ENCODE assay signal across 27 mouse cellular contexts in genomic region chr3:123972367-123972766, GRCm38 (mm10).
DNase-seq lines count a peak whose midpoint lies in the region; TF ChIP-seq lines count a peak whose summit lies in the region.
"Had no signal": no experiment of that assay in that cellular context is flagged by ENCODE, and none has a peak within 500 bp of the region (broad histone marks: within the 10 kb centered on the region; RNA-seq: fewer than 3 reads in every experiment).

No protein-coding gene starts in this region.

- intact Hi-C loops in left cerebral cortex, postnatal 36 days (cut with DNase I): no loop called here

- H3K4me3 ChIP-seq in ES-E14 (ENCODE audit: insufficient read depth in 1 of 2, low read depth in 1 of 2, low read length in 2 of 2, poor library complexity in 1 of 2, severe bottlenecking in 1 of 2): no peak overlapping the region
- no peak overlapping the region for H3K4me3 ChIP-seq in embryonic facial prominence, embryonic 10.5 days
- H3K4me3 ChIP-seq: embryonic facial prominence, embryonic 13.5 days; erythroblast, embryonic 14.5 days; forebrain, embryonic 12.5 days; forebrain, embryonic 15.5 days; heart, adult 2 months; heart, embryonic 10.5 days; heart, embryonic 13.5 days; hindbrain, embryonic 12.5 days; intestine, embryonic 15.5 days had no signal

- no peaks in the 10 kb centered on the region for H3K27me3 ChIP-seq in embryonic facial prominence, embryonic 10.5 days (replicated peaks; ENCODE audit: low read depth, poor library complexity, severe bottlenecking)
- H3K27me3 ChIP-seq: embryonic facial prominence, embryonic 13.5 days; forebrain, embryonic 12.5 days; forebrain, embryonic 15.5 days; heart, embryonic 13.5 days; hindbrain, embryonic 12.5 days; intestine, embryonic 15.5 days; Patski had no signal

- H3K36me3 ChIP-seq in ES-E14 (ENCODE audit: control insufficient read depth, insufficient read depth, low read length, poor library complexity, severe bottlenecking): no peaks in the 10 kb centered on the region
- no peaks in the 10 kb centered on the region for H3K36me3 ChIP-seq in embryonic facial prominence, embryonic 10.5 days (replicated peaks)
- H3K36me3 ChIP-seq: embryonic facial prominence, embryonic 13.5 days; forebrain, embryonic 12.5 days; forebrain, embryonic 15.5 days; heart, embryonic 10.5 days; heart, embryonic 13.5 days; hindbrain, embryonic 12.5 days; intestine, embryonic 15.5 days had no signal

- peak; percentile 9 for DNase-seq in embryo, embryonic 11 days
- DNase-seq in embryo, embryonic 10 days (ENCODE audit: low spot score): no peak
- DNase-seq in ES-E14 (ENCODE audit: low read depth, low spot score) (peak; percentile 8), R1 (ENCODE audit: low read depth, low spot score) (peak; percentile 47)
- peak; percentile 5 for DNase-seq in retina, postnatal 1 day
- DNase-seq in embryonic facial prominence, embryonic 10.5 days (ENCODE audit: low spot score): no peak
- DNase-seq in left cerebral cortex, postnatal 36 days (ENCODE audit: low spot score in 2 of 2): no peak
- no peak for DNase-seq in kidney, postnatal 10 days
- DNase-seq: adrenal gland, adult 8-10 months; adrenal gland, postnatal 25 days; cerebellum, adult 11-12 months; cerebellum, adult 8-10 months; cerebellum, postnatal 10 days; cerebellum, postnatal 36 days; gastrocnemius, postnatal 25 days; heart, adult 2 months; heart, postnatal 14 days; kidney, adult 18-20 months had no signal

- H3K9me3 ChIP-seq in ES-E14 (ENCODE audit: control insufficient read depth, insufficient read depth, low read depth, low read length): no peaks in the 10 kb centered on the region
- H3K9me3 ChIP-seq in embryonic facial prominence, embryonic 10.5 days: no peaks in the 10 kb centered on the region
- H3K9me3 ChIP-seq: embryonic facial prominence, embryonic 13.5 days; forebrain, embryonic 12.5 days; forebrain, embryonic 15.5 days; heart, embryonic 10.5 days; heart, embryonic 13.5 days; hindbrain, embryonic 12.5 days; intestine, embryonic 15.5 days had no signal

- H3K27ac ChIP-seq in ES-E14 (ENCODE audit: insufficient read depth, low read depth, low read length, poor library complexity, severe bottlenecking): no peak overlapping the region
- no peak overlapping the region for H3K27ac ChIP-seq in embryonic facial prominence, embryonic 10.5 days (replicated peaks)
- H3K27ac ChIP-seq: embryonic facial prominence, embryonic 13.5 days; forebrain, embryonic 12.5 days; forebrain, embryonic 15.5 days; heart, adult 2 months; heart, embryonic 10.5 days; heart, embryonic 13.5 days; hindbrain, embryonic 12.5 days; intestine, embryonic 15.5 days had no signal

- WGBS in embryonic facial prominence, embryonic 10.5 days: 80% methylated on average over 3 of the region's 3 CpGs

- in situ Hi-C loops in ES-E14 (cut with MboI; ENCODE audit: low sequenced_read_pairs in 2 of 2, unreplicated experiment in 2 of 2): no loop called here

- H3K4me1 ChIP-seq in ES-E14 (ENCODE audit: control insufficient read depth in 2 of 2, insufficient read depth in 2 of 2, low read length in 2 of 2, poor library complexity in 1 of 2): no peaks in the 10 kb centered on the region
- H3K4me1 ChIP-seq in embryonic facial prominence, embryonic 10.5 days: no peaks in the 10 kb centered on the region
- H3K4me1 ChIP-seq: embryonic facial prominence, embryonic 13.5 days; forebrain, embryonic 12.5 days; heart, embryonic 10.5 days; heart, embryonic 13.5 days; hindbrain, embryonic 12.5 days; intestine, embryonic 15.5 days had no signal

- no peak overlapping the region for H3K9ac ChIP-seq in ES-E14 (ENCODE audit: insufficient read depth, low read depth, low read length, poor library complexity, severe bottlenecking)
- H3K9ac ChIP-seq: embryonic facial prominence, embryonic 13.5 days; forebrain, embryonic 12.5 days; forebrain, embryonic 15.5 days; heart, embryonic 13.5 days; hindbrain, embryonic 12.5 days; intestine, embryonic 15.5 days had no signal

TF ChIP-seq in ES-E14, 5 proteins besides CTCF, POLR2A, EP300 and RAD21:
- TF ChIP-seq CHD2 (IDR thresholded peaks at IDR 0.05; ENCODE audit: low read depth, low read length): no peak
- peak; percentile 92 for TF ChIP-seq MAFK (IDR thresholded peaks at IDR 0.05; ENCODE audit: insufficient read depth, low read depth, low read length)
- TF ChIP-seq HCFC1 (IDR thresholded peaks at IDR 0.05; ENCODE audit: borderline replicate concordance, insufficient read depth, low read length): no peak
- TF ChIP-seq ZC3H11A (IDR thresholded peaks at IDR 0.05; ENCODE audit: borderline replicate concordance, low read depth, low read length): no peak
- no peak for TF ChIP-seq ZNF384 (IDR thresholded peaks at IDR 0.05; ENCODE audit: low read depth, low read length)

Comparison
In these comparisons a context has a peak if more than half of its experiments do, and no peak if none do; other contexts are left out.
1. DNase-seq: peak in embryo, embryonic 11 days (single experiment), ES-E14 (single experiment), R1 (single experiment) and retina, postnatal 1 day (single experiment); none in embryo, embryonic 10 days (single experiment), embryonic facial prominence, embryonic 10.5 days (single experiment), left cerebral cortex, postnatal 36 days (0 of 2) and kidney, postnatal 10 days (single experiment).